Mouse (Mus musculus) regulatory T cell (primary cell): ENCODE data around the gene Ppa2.

Experiments used
- in situ Hi-C: fragments of 300-600 bp; cut with MboI, MseI; formaldehyde crosslinking; loops from one replicate; pipeline ENCODE4 v1.15.1; 2025; ENCODE audit warnings: high pct_unique_total_duplicates

Gene Ppa2

DNA sequence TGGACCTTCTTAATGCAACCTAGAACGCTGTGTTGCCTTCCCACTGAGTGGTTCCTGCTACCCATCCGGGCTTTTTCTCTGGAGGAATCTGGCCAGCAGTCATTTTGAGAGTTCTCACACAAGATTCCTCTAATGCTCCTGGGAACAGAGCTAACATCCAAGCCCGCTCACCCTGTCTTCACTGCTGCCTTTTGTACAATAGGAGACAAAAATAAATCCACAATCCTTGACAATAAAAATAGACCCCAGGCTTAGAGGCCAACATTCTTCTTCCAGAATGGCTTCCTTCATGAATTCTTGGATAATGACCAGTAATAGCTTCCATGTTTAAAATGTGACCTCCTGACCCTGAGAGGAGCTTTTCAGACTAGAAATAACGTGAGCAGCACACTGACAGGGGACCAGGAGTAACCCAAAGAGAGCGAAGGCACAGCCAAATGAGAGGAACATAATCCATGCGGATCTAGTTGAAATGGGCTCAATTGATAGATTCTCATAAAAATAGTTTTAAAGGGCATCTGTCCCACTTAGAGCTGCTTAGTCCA lies 74.3 kb downstream of the Ppa2 start:
- in situ Hi-C loops: no loop called here

DNA sequence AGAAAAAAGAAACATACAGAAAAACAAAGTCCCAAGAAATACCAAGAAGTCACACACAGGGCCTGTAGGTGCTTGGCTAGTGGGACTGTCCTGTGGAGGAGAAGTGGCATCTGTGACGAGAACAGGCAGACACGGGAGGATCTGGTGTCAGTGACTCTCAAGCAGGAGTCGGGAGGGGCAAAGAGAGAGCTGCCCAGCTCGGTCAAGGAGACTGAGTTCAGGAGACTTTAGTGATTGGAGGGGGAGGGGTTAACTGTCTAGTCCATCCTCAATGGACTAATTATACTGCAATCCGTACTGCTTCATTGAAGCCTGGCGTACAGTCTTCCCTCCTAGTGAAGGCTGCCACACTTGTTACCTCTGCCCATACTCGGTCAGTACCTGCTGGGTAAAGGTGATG lies 77.4 kb downstream of the Ppa2 start:
- in situ Hi-C loops: no loop called here

DNA sequence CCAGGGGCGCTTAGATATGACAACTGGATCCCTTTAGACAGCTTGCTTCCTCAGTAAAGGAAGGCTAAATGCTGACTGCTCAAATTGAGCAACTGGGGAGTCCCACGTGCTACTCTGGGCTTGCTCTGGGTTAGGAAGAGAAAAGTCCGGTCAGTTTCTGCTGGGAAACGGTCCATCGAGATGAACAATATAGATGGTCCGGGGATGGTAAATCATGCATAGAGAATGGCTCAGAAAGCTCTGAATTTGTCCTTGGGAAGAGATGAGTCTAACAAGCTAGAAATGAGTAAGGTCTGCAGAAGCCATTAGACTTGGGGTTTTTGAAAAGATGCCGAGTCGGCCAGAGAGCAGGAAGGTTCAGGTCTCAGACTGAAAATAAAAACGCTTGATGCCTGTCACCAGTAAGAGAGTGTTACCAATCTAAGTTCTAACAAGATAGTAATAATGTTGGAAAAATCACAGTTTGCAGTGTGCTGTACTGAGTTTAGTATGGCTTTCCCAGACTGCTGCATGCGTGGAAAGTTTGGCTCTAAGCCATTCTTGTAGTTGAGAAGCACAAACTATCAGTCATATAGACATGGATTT lies 80.0 kb downstream of the Ppa2 start:
- in situ Hi-C loops: no loop called here

GRCm38 (mm10) chr3:133394531-133394930 lies 84.6 kb downstream of the Ppa2 start:
- in situ Hi-C loops: no loop called here

DNA sequence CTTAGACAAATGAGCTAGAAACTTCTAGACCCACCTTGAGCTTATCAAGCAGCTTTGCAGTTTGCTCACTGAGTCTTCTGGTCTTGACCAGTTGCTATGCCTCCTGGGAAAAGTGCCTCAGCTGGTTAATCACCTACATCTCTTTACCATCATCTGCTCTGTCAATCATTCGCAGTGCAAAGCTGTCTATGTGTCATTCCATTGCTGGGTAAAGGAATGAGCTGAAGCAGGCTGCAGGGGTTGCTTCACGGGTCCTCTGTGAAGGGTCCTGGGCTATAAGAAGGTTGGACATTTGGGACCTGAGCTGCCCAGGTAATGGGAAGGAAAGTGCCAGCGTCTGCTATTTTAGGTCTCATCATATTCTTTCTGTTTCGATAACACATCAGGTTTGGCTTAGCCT lies 93.9 kb downstream of the Ppa2 start:
- in situ Hi-C loops: no loop called here

DNA sequence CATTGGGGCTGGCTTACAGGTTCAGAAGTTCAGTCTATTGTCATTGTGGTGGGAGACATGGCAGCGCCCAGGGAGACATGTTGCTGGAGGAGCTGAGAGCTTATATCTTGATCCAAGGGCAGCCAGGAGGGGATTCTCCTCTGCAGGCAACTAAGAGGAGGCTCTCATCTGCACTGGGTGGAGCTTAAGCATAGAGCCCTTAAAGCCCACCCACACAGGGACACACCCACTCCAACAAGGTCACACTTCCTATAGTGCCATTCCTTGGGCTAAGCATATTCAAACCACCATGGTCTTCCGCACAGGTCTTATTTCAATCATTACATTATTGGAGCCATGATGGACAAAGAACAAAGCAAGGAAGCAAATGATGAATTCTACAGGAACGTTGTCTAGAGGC lies 95.7 kb downstream of the Ppa2 start:
- in situ Hi-C loops: no loop called here

GRCm38 (mm10) chr3:133406248-133406647 lies 96.3 kb downstream of the Ppa2 start:
- in situ Hi-C loops: no loop called here

DNA sequence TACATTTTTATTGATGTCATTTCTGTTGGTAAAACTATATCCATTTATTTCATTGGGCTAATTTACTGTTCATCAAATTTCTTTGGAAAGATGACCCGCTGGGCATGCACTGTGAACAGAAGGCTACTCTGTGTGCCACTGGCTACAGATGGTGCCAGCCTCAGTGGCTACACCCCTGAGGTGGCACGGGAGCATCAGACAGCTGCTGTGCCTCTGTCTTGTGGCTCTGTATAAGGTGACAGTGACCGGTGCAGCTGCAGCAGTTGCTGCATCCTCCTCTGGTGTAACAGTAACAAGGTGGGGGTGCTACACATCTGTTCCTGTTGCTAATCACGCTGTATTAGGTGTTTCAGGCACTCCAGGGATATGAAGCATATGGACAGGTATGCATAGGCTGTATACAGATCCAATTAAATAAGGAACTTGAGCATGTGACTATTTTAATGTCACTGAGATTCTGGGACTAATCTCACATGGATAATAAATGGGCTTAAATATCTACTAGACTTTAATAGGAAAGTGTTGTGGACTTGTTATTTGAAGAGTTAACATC lies 101.3 kb downstream of the Ppa2 start:
- in situ Hi-C loops: no loop called here

DNA sequence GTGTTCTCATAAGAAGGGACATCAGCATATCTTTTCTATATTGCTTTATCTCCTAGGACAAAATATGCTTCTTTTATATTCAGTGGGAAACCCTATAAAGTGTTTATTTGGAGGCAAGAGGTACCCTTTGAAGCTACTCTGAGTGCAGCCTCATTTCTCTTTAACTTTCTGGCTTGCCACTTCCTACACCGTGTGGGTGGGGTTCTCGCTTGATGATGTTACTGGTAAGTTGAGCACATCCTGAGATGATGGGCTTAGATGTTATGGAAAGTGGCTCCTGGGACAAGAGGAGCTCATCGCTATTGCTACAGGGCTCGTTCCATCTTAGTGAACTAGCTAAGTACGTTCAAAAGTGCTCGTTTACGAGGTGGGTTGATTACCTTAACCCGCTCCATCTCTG lies 101.9 kb downstream of the Ppa2 start:
- in situ Hi-C loops: no loop called here

GRCm38 (mm10) chr3:133414747-133415146 lies 104.8 kb downstream of the Ppa2 start:
- in situ Hi-C loops: no loop called here

- in situ Hi-C loops: no loop called here
Observed at GRCm38 (mm10) chr3:133423073-133423472, 113.2 kb downstream of the Ppa2 start.
